Mouse (Mus musculus) right cerebral cortex, postnatal 14 days (tissue): Measurements from ENCODE around the gene L3hypdh.
A peak's percentile ranks its signal among the peaks of the same experiment; 100 is the strongest.

ENCODE experiments used
- DNase-seq: peaks from one replicate; pipeline ENCODE4 v3.0.0; 2022

The L3hypdh gene

DNA sequence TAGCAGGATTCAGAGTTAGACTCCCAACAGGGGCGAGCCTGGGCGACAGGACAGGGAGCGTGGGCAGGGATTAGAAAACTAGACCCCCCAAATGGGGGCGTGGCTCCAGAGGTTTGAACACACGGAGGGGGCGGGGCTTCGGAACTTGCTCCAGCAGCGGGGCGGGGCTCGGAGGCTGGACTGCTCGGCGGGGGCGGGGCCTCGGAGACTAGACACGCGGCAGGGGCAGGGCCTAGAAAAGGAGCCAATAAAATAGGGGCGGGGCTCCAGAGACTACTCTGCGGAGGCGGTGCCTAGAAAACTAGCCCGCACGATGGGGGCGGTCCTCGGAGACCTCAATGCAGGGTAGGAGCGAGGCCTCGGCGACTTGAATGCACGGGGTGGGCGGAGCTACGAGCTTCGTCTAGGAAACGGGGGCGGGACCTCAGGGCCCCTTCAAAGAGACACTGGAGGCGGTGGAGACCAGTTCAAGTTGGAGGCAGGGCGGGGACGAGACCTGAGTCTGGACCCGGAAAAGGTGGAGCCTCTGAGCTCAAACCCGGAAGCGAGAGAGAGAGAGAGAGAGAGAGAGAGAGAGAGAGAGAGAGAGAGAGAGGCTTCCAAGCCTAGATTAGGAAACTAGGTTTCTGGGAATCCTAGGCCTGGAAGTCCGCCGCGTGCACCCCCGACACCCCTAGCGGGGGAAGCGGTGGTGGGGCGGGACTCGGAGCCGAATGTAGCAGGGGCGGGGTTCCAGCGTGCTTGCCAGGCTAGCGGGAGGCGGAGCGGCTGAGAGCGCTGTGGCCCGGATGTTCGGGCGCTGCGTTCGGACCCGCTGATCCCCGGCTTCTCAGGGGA, at the start of gene L3hypdh, which contains the start of gene Jkamp:
Gene L3hypdh, minus strand, starts transcription at position 111 of the 837 bp plus-strand sequence.
Gene Jkamp, plus strand, starts transcription at position 261 of the 837 bp plus-strand sequence.
- peak; percentile 99 for DNase-seq

GRCm38 (mm10) chr12:72129203-72129602, 44.0 kb upstream of the L3hypdh start:
- no peak for DNase-seq

- DNase-seq: no peak
Observed at GRCm38 (mm10) chr12:72115686-72116345, 30.6 kb upstream of the L3hypdh start.

DNA sequence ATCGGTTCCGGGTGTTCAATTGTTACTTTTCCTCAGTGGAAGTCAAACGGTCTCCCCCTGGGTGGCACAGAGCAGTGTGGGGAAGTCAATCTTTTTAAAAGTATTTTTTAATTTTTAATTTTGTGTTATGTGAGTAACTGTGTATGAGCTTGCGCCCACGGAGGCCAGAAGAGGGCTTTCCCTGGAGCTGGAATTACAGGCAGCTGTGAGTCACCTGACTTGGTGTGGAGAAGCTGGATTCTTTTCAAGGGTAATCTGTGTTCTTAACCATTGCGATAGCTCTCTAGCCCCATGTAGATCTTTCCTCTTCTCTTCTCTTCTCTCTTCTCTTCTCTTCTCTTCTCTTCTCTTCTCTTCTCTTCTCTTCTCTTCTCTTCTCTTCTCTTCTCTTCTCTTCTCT, 29.9 kb upstream of the L3hypdh start:
- no peak for DNase-seq

- DNase-seq: peak; percentile 50
Observed at GRCm38 (mm10) chr12:72104525-72105281, 19.5 kb upstream of the L3hypdh start.

DNA sequence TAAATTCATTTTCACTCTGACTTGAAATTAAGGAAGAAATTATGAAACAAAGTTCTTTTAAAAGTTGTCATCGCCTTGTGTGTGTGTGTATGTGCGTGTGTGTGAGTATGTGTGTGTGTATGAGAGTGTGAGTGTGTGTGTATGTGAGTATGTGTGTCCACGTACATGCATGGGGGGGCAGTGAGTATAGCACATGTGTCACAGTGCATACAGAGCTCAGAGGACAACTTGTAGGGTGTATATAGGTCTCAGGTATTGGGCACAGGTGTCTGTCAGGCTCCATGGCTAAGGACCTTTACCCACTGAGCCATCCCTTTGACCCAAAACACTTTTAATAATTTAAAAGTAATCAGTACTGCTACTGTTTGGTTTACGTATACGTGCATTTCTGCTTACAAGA, 18.8 kb upstream of the L3hypdh start:
- DNase-seq: no peak

DNA sequence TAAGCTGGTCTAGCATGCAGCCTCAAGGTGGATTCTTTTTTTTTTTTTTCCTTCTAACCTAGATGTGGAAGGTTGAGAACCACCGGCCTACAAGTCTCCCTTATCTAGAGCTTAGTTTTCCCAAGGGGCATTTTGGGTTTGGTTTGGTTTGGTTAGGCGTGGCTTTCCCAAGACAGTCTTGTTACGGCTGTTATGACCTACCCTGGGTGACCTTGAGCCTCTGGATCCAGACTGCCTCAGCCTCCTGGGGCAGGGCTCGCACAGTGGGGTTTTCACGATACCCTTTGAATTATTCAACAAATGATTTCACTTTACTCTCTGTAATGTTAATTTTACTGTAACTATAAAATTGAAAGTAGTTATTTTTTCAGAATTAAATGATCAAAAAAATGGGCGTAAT, 17.5 kb upstream of the L3hypdh start:
- DNase-seq: no peak

- DNase-seq: no peak
Observed at GRCm38 (mm10) chr12:72096966-72097365, 11.7 kb upstream of the L3hypdh start.

- no peak for DNase-seq
Observed at GRCm38 (mm10) chr12:72089802-72090201, 4.6 kb upstream of the L3hypdh start.

- DNase-seq: no peak
Observed at GRCm38 (mm10) chr12:72086166-72086825, 1.1 kb upstream of the L3hypdh start.

DNA sequence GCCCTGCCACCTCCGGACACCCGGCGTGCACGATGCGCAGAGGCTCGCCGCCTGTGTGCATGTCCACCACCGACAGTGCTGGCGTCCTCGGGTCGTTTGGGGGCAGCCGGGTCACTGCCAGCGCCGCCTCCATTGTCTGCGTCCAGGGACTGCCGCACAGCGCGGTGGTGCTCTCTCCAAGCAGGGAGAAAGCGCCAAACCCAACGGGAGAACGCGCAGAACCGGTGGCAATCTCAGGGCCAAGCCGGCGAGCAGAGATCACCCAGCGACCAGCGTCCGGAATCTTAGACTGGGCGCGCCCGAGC, 263 bp downstream of the L3hypdh start:
- DNase-seq: no peak

- DNase-seq: no peak
Observed at GRCm38 (mm10) chr12:72084261-72085023, 797 bp downstream of the L3hypdh start.

DNA sequence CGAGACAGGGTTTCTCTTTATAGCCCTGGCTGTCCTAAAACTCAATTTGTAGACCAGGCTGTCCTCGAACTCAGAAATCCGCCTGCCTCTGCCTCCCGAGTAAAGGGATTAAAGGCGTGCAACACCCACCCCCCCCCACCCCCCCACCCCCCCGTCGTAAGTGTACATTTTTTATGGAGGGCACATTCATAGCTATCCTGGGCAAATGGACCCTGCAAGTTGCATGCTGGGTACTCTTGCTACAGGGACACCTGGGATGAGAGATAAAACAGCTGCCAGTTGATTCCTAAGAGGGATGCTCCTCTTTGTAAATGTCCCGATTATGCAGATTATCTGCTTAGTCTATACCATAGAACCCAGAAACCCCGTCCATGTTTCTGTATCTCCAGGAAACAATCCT, 2.0 kb downstream of the L3hypdh start:
- no peak for DNase-seq

- no peak for DNase-seq
Observed at GRCm38 (mm10) chr12:72082370-72082769, 2.9 kb downstream of the L3hypdh start.

- DNase-seq: no peak
Observed at GRCm38 (mm10) chr12:72081961-72082360, 3.3 kb downstream of the L3hypdh start.

DNA sequence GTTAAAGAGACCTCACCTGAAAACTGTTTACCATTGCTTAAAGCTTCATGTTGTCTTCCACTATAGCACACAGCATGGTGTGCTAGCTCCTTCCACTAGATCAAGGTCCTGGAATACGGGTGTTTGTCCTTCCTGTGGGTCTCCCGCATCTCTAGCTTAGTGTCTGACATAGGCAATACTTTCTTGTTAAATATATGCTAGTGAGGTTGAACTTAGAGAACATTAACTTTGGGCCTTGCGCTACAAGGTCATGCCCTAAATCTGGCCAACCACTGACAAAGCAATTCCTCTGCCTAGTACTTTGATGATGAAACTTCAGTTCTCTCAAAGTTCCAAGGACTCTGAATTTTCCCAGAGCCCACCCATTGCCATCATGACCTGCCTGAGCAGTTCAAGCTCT, 7.0 kb downstream of the L3hypdh start:
- DNase-seq: no peak

DNA sequence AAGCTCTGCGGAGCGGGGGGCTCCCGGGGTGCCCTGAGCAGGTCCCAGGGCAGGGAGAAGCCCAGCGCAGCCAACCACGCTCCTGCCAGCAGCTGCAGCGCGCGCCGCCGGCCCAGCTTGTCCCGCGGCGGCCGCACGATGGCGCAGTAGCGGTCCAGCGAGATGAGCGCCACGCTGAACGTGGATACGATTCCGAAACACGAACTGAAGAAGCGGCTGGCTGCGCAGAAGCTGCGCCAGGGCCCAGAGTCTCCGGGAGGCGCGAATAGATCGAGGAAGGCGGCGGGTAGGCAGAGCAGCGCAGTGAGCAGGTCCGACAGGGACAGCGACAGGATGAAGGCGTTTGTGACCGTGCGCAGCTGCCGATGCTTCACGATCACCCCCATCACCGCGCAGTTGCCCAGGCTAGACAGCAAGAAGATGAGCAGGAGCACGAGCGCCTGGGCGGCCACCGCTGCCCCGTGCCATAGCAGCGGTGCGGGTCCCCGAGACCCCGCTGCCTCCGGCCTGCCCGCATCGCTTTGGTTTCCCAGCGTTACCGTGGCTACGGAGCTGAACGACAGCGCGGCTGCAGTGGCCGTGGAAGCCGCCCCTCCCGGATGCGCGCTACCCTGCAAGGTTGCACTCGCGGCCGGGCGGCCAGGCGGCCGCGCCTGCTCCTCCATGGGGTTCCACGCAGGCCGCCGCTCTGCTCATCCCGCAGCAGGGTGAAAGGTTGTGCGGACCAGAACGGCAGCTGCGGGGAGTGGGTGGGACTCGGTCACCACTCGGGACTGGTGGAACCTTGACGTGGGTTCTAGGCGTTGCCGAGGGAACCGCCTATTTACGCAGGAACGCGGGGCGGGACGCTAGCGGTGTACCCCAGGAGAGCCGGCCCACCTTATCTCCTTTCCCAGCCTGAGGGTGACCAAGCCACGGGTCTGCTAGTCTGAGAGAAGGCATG, 14.6 kb downstream of the L3hypdh start, which contains the start of gene Gpr135:
Gene Gpr135, minus strand, starts transcription at position 799 of the 943 bp plus-strand sequence.
- DNase-seq: peak; percentile 85

DNA sequence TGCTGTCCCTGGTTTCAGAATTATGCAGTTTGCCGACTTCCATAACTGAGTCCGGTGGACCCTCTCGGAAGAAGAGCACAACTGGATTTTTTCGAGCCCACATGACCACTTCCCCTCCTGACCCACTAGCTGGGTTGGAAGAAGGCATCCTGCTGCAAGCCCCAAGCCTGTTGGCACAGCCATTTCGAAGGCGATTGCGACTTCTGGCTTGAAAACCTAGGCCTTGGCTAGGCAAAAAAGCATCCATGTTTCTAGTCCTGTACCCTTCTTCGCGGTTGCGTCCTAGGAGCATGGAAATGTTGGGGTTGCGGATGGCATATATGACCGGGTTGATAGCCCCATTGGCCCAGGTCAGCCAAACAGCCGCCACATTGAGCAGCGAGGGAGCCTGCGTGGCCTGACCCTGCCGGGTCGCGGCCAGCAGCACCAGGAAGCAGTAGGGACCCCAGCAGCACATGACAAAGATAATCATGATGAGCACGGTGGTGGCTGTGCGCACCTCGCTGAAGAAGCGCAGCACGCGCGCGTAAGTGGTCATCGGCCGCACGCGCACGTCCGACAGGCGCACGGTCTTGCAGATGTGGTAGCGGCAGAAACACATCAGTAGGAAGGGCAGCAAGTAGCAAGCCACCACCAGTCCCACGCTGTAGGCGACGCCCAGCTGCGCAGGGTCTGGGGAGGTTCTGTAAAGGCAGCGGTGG, 15.5 kb downstream of the L3hypdh start:
- no peak for DNase-seq

- no peak for DNase-seq
Observed at GRCm38 (mm10) chr12:72057780-72058179, 27.5 kb downstream of the L3hypdh start.

- no peak for DNase-seq
Observed at GRCm38 (mm10) chr12:72053851-72054250, 31.4 kb downstream of the L3hypdh start.
